Mouse (Mus musculus) thymus, postnatal 10 days (tissue): ENCODE results near the gene Adgrg5.

Experiments used
- DNase-seq, 2 experiments: peaks; one replicate each; pipeline ENCODE4 v3.0.0; 2021; ENCODE audit warnings: low spot score in 2 of 2

Adgrg5 gene

GRCm38 (mm10) chr8:94917352-94917751 lies 6.1 kb upstream of the Adgrg5 start:
- DNase-seq: peak; percentile 77 to 81

- peak in 1 of 2 experiments; percentile 11 for DNase-seq
Measured at GRCm38 (mm10) chr8:94917851-94918495, 5.5 kb upstream of the Adgrg5 start, which contains the start of gene Ccdc102a. Gene Ccdc102a, minus strand, starts transcription at chr8:94918098.

- DNase-seq: peak; percentile 18 to 31
Measured at GRCm38 (mm10) chr8:94919256-94919655, 4.2 kb upstream of the Adgrg5 start.

GRCm38 (mm10) chr8:94922176-94922575 lies 1.3 kb upstream of the Adgrg5 start:
- DNase-seq: no peak

GRCm38 (mm10) chr8:94922602-94923001 lies 892 bp upstream of the Adgrg5 start:
- DNase-seq: no peak

- no peak for DNase-seq
Measured at GRCm38 (mm10) chr8:94928227-94928626, 4.7 kb downstream of the Adgrg5 start.

- no peak for DNase-seq
Measured at GRCm38 (mm10) chr8:94933918-94934317, 10.4 kb downstream of the Adgrg5 start.

GRCm38 (mm10) chr8:94935172-94935571 lies 11.7 kb downstream of the Adgrg5 start:
- no peak for DNase-seq

- DNase-seq: peak; percentile 52 to 79
Measured at GRCm38 (mm10) chr8:94942566-94942965, 19.1 kb downstream of the Adgrg5 start.

GRCm38 (mm10) chr8:94945185-94945584 lies 21.7 kb downstream of the Adgrg5 start:
- no peak for DNase-seq

GRCm38 (mm10) chr8:94948421-94948820 lies 24.9 kb downstream of the Adgrg5 start:
- DNase-seq: no peak

- DNase-seq: no peak
Measured at GRCm38 (mm10) chr8:94949010-94949409, 25.5 kb downstream of the Adgrg5 start.

GRCm38 (mm10) chr8:94950046-94950445 lies 26.6 kb downstream of the Adgrg5 start:
- peak; percentile 37 to 67 for DNase-seq

GRCm38 (mm10) chr8:94950458-94950857 lies 27.0 kb downstream of the Adgrg5 start:
- DNase-seq: no peak

- no peak for DNase-seq
Measured at GRCm38 (mm10) chr8:94952086-94952485, 28.6 kb downstream of the Adgrg5 start.

- no peak for DNase-seq
Measured at GRCm38 (mm10) chr8:94953624-94954367, 30.3 kb downstream of the Adgrg5 start.

GRCm38 (mm10) chr8:94954368-94954737 lies 30.9 kb downstream of the Adgrg5 start:
- no peak for DNase-seq

GRCm38 (mm10) chr8:94954921-94955758 lies 31.6 kb downstream of the Adgrg5 start:
- DNase-seq: peak; percentile 40 to 62

GRCm38 (mm10) chr8:94956078-94956574 lies 32.6 kb downstream of the Adgrg5 start:
- DNase-seq: peak in 1 of 2 experiments; percentile 53

- DNase-seq: no peak
Measured at GRCm38 (mm10) chr8:94962201-94962600, 38.7 kb downstream of the Adgrg5 start.

GRCm38 (mm10) chr8:94964828-94965227 lies 41.3 kb downstream of the Adgrg5 start:
- no peak for DNase-seq

GRCm38 (mm10) chr8:94966578-94966977 lies 43.1 kb downstream of the Adgrg5 start:
- DNase-seq: peak in 1 of 2 experiments; percentile 76
